Mouse (Mus musculus): Measurements from ENCODE around the gene Olfr554. TPM values are rescaled to one million over a fixed set of nuclear protein-coding genes. Genes with fewer than 3 reads are reported as not detected.
"Not testable (repeated sequence)": the region's sequence is repeated elsewhere in the genome, so short reads cannot be mapped to it uniquely, and the experiment has no call there.

Olfr554 gene
- not detected in 2 replicates for polyA plus RNA-seq (2012; rRNA removed)

GRCm38 (mm10) chr7:102638132-102638531, at the start of gene Olfr554:
Gene Olfr554 (plus strand): TSS chr7:102638432.
- DNase-seq (ENCODE audit: low spot score) = no peak

GRCm38 (mm10) chr7:102591786-102592185, 46.4 kb upstream of the Olfr554 start, which contains the start of gene Olfr551:
Gene Olfr551 (minus strand): TSS chr7:102591886.
- no peak for DNase-seq (ENCODE audit: low spot score)

- DNase-seq (ENCODE audit: low spot score) = no peak
Measured at GRCm38 (mm10) chr7:102597378-102598031, 40.7 kb upstream of the Olfr554 start, which contains the start of gene Olfr552. Gene Olfr552 (plus strand): TSS chr7:102597770.

GRCm38 (mm10) chr7:102618118-102618517, 20.1 kb upstream of the Olfr554 start, which contains the start of gene Olfr553:
Gene Olfr553 (minus strand): TSS chr7:102618218.
- no peak for DNase-seq (ENCODE audit: low spot score)

- DNase-seq (ENCODE audit: low spot score) = no peak
Measured at GRCm38 (mm10) chr7:102619608-102620007, 18.6 kb upstream of the Olfr554 start.

- not testable (repeated sequence) for DNase-seq (ENCODE audit: low spot score)
Measured at GRCm38 (mm10) chr7:102620368-102620767, 17.9 kb upstream of the Olfr554 start.

- no peak for DNase-seq (ENCODE audit: low spot score)
Measured at GRCm38 (mm10) chr7:102636665-102637064, 1.6 kb upstream of the Olfr554 start.

DNA sequence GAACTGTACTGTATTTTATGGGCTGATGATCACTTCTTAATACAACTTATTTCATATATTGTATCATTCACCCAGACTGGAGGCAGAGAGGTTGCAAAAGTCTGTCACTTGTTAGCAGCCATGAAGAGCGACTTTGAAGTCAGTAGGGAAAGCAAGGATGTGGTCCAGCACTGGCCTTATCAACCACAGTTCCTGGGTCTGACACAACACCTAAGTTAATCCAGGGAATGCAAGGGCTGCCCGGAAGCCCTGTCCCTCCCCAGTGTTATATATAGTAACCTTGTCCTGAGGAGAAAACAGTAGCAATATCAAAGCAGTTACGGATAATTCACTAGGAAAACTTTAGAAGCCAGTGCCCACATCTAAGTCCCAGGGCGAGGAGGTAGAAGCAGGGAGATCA, 6.7 kb downstream of the Olfr554 start:
- not testable (repeated sequence) for DNase-seq (ENCODE audit: low spot score)

GRCm38 (mm10) chr7:102658523-102658922, 20.3 kb downstream of the Olfr554 start, which contains the start of gene Olfr555:
Gene Olfr555 (plus strand): TSS chr7:102658823.
- DNase-seq (ENCODE audit: low spot score) = no peak

GRCm38 (mm10) chr7:102664599-102664998, 26.4 kb downstream of the Olfr554 start, which contains the start of gene Olfr556:
Gene Olfr556 (plus strand): TSS chr7:102664899.
- DNase-seq (ENCODE audit: low spot score) = no peak

GRCm38 (mm10) chr7:102665378-102665777, 27.1 kb downstream of the Olfr554 start:
- no peak for DNase-seq (ENCODE audit: low spot score)

GRCm38 (mm10) chr7:102676225-102676624, 38.0 kb downstream of the Olfr554 start:
- no peak for DNase-seq (ENCODE audit: low spot score)

DNA sequence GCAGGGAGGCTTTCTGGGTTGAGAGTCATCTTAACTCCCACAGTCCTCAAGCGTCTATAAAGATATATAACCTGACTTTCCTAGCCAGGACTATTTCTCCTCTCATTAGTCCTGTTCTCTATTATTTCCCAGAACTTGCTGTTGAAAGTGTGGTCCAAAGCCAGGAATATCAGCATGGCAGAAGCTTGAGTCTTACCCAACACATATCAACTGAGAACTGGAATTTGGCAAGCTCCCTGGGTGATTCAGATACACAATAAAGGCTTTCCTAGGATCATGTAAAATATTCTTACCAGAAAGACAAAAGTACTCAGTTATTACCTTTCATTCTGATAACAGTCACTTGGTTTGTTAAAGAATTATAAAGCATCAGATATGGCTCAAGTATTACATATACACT, 43.7 kb downstream of the Olfr554 start:
- DNase-seq (ENCODE audit: low spot score) = no peak

DNA sequence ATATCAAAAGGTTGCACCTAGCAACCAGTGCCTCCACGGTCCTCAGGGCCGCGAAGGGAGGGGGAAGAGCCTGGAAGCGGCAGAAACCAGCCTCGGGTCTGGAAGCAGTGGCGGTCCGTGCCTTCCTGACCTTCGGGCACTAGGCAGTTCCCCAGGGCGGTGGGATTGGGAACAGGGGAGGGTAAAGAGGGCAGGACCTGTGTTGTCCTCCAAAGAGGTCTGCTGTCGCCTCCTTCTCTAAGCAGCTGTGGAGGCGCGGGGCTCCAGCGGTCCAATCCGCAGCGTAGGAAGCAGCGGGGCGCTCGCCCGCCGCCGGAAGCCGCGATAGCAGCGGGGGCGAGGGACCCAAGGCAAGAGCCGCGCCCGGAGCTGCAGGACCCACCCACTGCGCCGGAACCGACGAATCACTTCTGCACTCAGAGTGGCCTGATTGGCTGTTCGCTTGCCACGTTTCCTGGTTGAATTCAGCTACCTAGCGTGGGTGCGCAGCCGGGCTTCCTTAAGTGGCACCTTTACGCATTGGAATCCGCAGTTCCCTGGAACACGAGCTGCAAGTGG, 48.8 kb downstream of the Olfr554 start, which contains the start of gene Trim68:
Gene Trim68 (minus strand): TSS at position 384 of the 558 bp plus-strand sequence.
- peak; percentile 82 for DNase-seq (ENCODE audit: low spot score)

Other genes starting within 250 kb of the Olfr554 start
- gene Rrm1, start 196.7 kb upstream of the Olfr554 start, polyA plus RNA-seq (2012; rRNA removed) = 21.9 and 23.9 TPM in 2 replicates
- not detected in 2 replicates for gene Olfr543, start 156.8 kb upstream of the Olfr554 start, polyA plus RNA-seq (2012; rRNA removed)
- gene Olfr544, start 150.1 kb upstream of the Olfr554 start, polyA plus RNA-seq (2012; rRNA removed) = not detected in 2 replicates
- not detected in 2 replicates for gene Olfr545, start 138.9 kb upstream of the Olfr554 start, polyA plus RNA-seq (2012; rRNA removed)
- not detected in 2 replicates for gene Olfr547, start 103.7 kb upstream of the Olfr554 start, polyA plus RNA-seq (2012; rRNA removed)
- not detected in 2 replicates for gene Olfr548-ps1, start 97.5 kb upstream of the Olfr554 start, polyA plus RNA-seq (2012; rRNA removed)
- gene Olfr549, start 88.6 kb upstream of the Olfr554 start, polyA plus RNA-seq (2012; rRNA removed) = not detected in 2 replicates
- 12.9 and 14.2 TPM in 2 replicates for gene Trim21, start 72.9 kb upstream of the Olfr554 start, polyA plus RNA-seq (2012; rRNA removed)
- gene Olfr550, start 67.0 kb upstream of the Olfr554 start, polyA plus RNA-seq (2012; rRNA removed) = not detected in 2 replicates
- not detected in 2 replicates for gene Olfr551, start 46.5 kb upstream of the Olfr554 start, polyA plus RNA-seq (2012; rRNA removed)
- gene Olfr552, start 40.7 kb upstream of the Olfr554 start, polyA plus RNA-seq (2012; rRNA removed) = not detected in 2 replicates
- not detected in 2 replicates for gene Olfr553, start 20.2 kb upstream of the Olfr554 start, polyA plus RNA-seq (2012; rRNA removed)
- gene Olfr555, start 20.4 kb downstream of the Olfr554 start, polyA plus RNA-seq (2012; rRNA removed) = not detected in 2 replicates
- gene Olfr556, start 26.5 kb downstream of the Olfr554 start, polyA plus RNA-seq (2012; rRNA removed) = not detected in 2 replicates
- 75.3 and 99.1 TPM in 2 replicates for gene Trim68, start 48.9 kb downstream of the Olfr554 start, polyA plus RNA-seq (2012; rRNA removed)
- not detected in 2 replicates for gene Olfr557, start 57.5 kb downstream of the Olfr554 start, polyA plus RNA-seq (2012; rRNA removed)
- 1.3 and 1.4 TPM in 2 replicates for gene Olfr558, start 63.8 kb downstream of the Olfr554 start, polyA plus RNA-seq (2012; rRNA removed)
- not detected in 2 replicates for gene Olfr33, start 80.6 kb downstream of the Olfr554 start, polyA plus RNA-seq (2012; rRNA removed)
- gene Olfr559, start 89.1 kb downstream of the Olfr554 start, polyA plus RNA-seq (2012; rRNA removed) = not detected in 2 replicates
- 0.03 TPM in 1 of 2 replicates, not detected in the other for gene Olfr560, start 120.9 kb downstream of the Olfr554 start, polyA plus RNA-seq (2012; rRNA removed)
- 1.0 and 1.4 TPM in 2 replicates for gene Olfr78, start 121.0 kb downstream of the Olfr554 start, polyA plus RNA-seq (2012; rRNA removed)
- gene Olfr561, start 132.8 kb downstream of the Olfr554 start, polyA plus RNA-seq (2012; rRNA removed) = not detected in 2 replicates
- gene Olfr564, start 165.0 kb downstream of the Olfr554 start, polyA plus RNA-seq (2012; rRNA removed) = not detected in 2 replicates
- gene Olfr566, start 220.3 kb downstream of the Olfr554 start, polyA plus RNA-seq (2012; rRNA removed) = not detected in 2 replicates
- not detected in 2 replicates for gene Olfr568, start 238.7 kb downstream of the Olfr554 start, polyA plus RNA-seq (2012; rRNA removed)

All from urinary bladder, adult 2 months (tissue).